Mouse (Mus musculus) ES-E14 (cell line): Measurements from ENCODE around the gene Ism2.

Experiments
- CHD2 ChIP-seq: IDR thresholded peaks from 2 replicates; pipeline ENCODE4 v1.6.1; 2014; ENCODE audit warnings: mild to moderate bottlenecking, low read depth, low read length, inconsistent platforms
- HCFC1 ChIP-seq: IDR thresholded peaks from 2 replicates; pipeline ENCODE4 v1.6.1; 2012; ENCODE audit warnings: low read length, inconsistent platforms, borderline replicate concordance; ENCODE audit not compliant: insufficient read depth
- ZNF384 ChIP-seq: IDR thresholded peaks from 2 replicates; pipeline ENCODE4 v1.6.1; 2012; ENCODE audit warnings: low read depth, low read length, inconsistent platforms

- TF ChIP-seq CHD2: peak; percentile 93
- peak; percentile 64; the same call in 1 of the 2 replicates for TF ChIP-seq ZNF384
- TF ChIP-seq HCFC1: no peak
These were observed 18.4 kb upstream of the Ism2 start for GRCm38 (mm10) chr12:87317951-87318350.
